Mouse (Mus musculus): ENCODE results near the gene Zhx3. TPM values are rescaled to one million over a fixed set of nuclear protein-coding genes. Genes with fewer than 3 reads are reported as not detected.

Gene Zhx3
- polyA plus RNA-seq, 1 experiment from 2014 or later = 6.8 TPM

GRCm38 (mm10) chr2:160804794-160805527, 67.8 kb downstream of the Zhx3 start:
- Histone ChIP-seq H3K4me1 (ENCODE audit: control insufficient read depth in 2 of 2, insufficient read depth in 2 of 2, low read length in 2 of 2) (peaks cover 5 to 13% of the 10 kb centered on the region in 2 experiments; a peak in 3 of 4 replicates), H3K4me2 (ENCODE audit: low read length) (no peak overlapping the region), H3K9ac (ENCODE audit: low read length) (no peak overlapping the region), H3K27me3 (ENCODE audit: control insufficient read depth, insufficient read depth, low read length) (no peaks in the 10 kb centered on the region), H3K9me3 (ENCODE audit: control insufficient read depth, low read length) (no peaks in the 10 kb centered on the region), H3K27ac (replicated peaks in 1 of 2; ENCODE audit: control insufficient read depth in 1 of 2, insufficient read depth in 1 of 2, low read depth in 2 of 2, low read length in 2 of 2) (no peak overlapping the region), H3K36me3 (ENCODE audit: control insufficient read depth, insufficient read depth, low read length) (no peaks in the 10 kb centered on the region), H3K4me3 (ENCODE audit: control insufficient read depth in 1 of 2, insufficient read depth in 1 of 2, low read depth in 1 of 2, low read length in 2 of 2) (no peak overlapping the region)
- no peak for ATAC-seq (ENCODE audit: insufficient number of reproducible peaks, insufficient read depth, low FRiP score, low read depth)
- WGBS = 73% methylated on average over 4 of the region's 4 CpGs

GRCm38 (mm10) chr2:160802326-160802725, 70.5 kb downstream of the Zhx3 start:
- no peak overlapping the region for H3K4me2 ChIP-seq (ENCODE audit: low read length)
- H3K27me3 ChIP-seq (ENCODE audit: control insufficient read depth, insufficient read depth, low read length) = no peaks in the 10 kb centered on the region
- H3K9me3 ChIP-seq (ENCODE audit: control insufficient read depth, low read length) = no peaks in the 10 kb centered on the region
- WGBS = 84% methylated on average over 3 of the region's 3 CpGs
- H3K36me3 ChIP-seq (ENCODE audit: control insufficient read depth, insufficient read depth, low read length) = no peaks in the 10 kb centered on the region
- H3K4me1 ChIP-seq (ENCODE audit: control insufficient read depth in 2 of 2, insufficient read depth in 2 of 2, low read length in 2 of 2) = peaks cover 5 to 13% of the 10 kb centered on the region in 2 experiments; a peak in 3 of 4 replicates
- no peak for ATAC-seq (ENCODE audit: insufficient number of reproducible peaks, insufficient read depth, low FRiP score, low read depth)
- no peak overlapping the region for H3K27ac ChIP-seq (replicated peaks in 1 of 2; ENCODE audit: control insufficient read depth in 1 of 2, insufficient read depth in 1 of 2, low read depth in 2 of 2, low read length in 2 of 2)
- no peak overlapping the region for H3K9ac ChIP-seq (ENCODE audit: low read length)
- no peak overlapping the region for H3K4me3 ChIP-seq (ENCODE audit: control insufficient read depth in 1 of 2, insufficient read depth in 1 of 2, low read depth in 1 of 2, low read length in 2 of 2)

- Histone ChIP-seq H3K4me1 (ENCODE audit: control insufficient read depth in 2 of 2, insufficient read depth in 2 of 2, low read length in 2 of 2) (peaks cover 0 to 3% of the 10 kb centered on the region in 2 experiments; a peak in 3 of 4 replicates), H3K4me3 (ENCODE audit: control insufficient read depth in 1 of 2, insufficient read depth in 1 of 2, low read depth in 1 of 2, low read length in 2 of 2) (no peak overlapping the region), H3K9me3 (ENCODE audit: control insufficient read depth, low read length) (no peaks in the 10 kb centered on the region), H3K4me2 (ENCODE audit: low read length) (no peak overlapping the region), H3K9ac (ENCODE audit: low read length) (no peak overlapping the region), H3K27me3 (ENCODE audit: control insufficient read depth, insufficient read depth, low read length) (no peaks in the 10 kb centered on the region), H3K27ac (replicated peaks in 1 of 2; ENCODE audit: control insufficient read depth in 1 of 2, insufficient read depth in 1 of 2, low read depth in 2 of 2, low read length in 2 of 2) (no peak overlapping the region), H3K36me3 (ENCODE audit: control insufficient read depth, insufficient read depth, low read length) (no peaks in the 10 kb centered on the region)
- ATAC-seq (ENCODE audit: insufficient number of reproducible peaks, insufficient read depth, low FRiP score, low read depth) = no peak
- WGBS = 91% methylated on average over 1 of the region's 1 CpGs
Observed at GRCm38 (mm10) chr2:160800967-160801366, 71.8 kb downstream of the Zhx3 start.

GRCm38 (mm10) chr2:160798206-160798605, 74.6 kb downstream of the Zhx3 start:
- no peaks in the 10 kb centered on the region for H3K27me3 ChIP-seq (ENCODE audit: control insufficient read depth, insufficient read depth, low read length)
- H3K27ac ChIP-seq (replicated peaks in 1 of 2; ENCODE audit: control insufficient read depth in 1 of 2, insufficient read depth in 1 of 2, low read depth in 2 of 2, low read length in 2 of 2) = no peak overlapping the region

GRCm38 (mm10) chr2:160796973-160797372, 75.8 kb downstream of the Zhx3 start:
- no peak overlapping the region for H3K9ac ChIP-seq (ENCODE audit: low read length)
- ATAC-seq (ENCODE audit: insufficient number of reproducible peaks, insufficient read depth, low FRiP score, low read depth) = no peak
- no peaks in the 10 kb centered on the region for H3K4me1 ChIP-seq (ENCODE audit: control insufficient read depth in 2 of 2, insufficient read depth in 2 of 2, low read length in 2 of 2)
- no peaks in the 10 kb centered on the region for H3K9me3 ChIP-seq (ENCODE audit: control insufficient read depth, low read length)
- WGBS = 65% methylated on average over 2 of the region's 2 CpGs
- H3K36me3 ChIP-seq (ENCODE audit: control insufficient read depth, insufficient read depth, low read length) = no peaks in the 10 kb centered on the region
- no peak overlapping the region for H3K27ac ChIP-seq (replicated peaks in 1 of 2; ENCODE audit: control insufficient read depth in 1 of 2, insufficient read depth in 1 of 2, low read depth in 2 of 2, low read length in 2 of 2)
- no peak overlapping the region for H3K4me3 ChIP-seq (ENCODE audit: control insufficient read depth in 1 of 2, insufficient read depth in 1 of 2, low read depth in 1 of 2, low read length in 2 of 2)
- H3K4me2 ChIP-seq (ENCODE audit: low read length) = no peak overlapping the region
- H3K27me3 ChIP-seq (ENCODE audit: control insufficient read depth, insufficient read depth, low read length) = no peaks in the 10 kb centered on the region

More at GRCm38 (mm10) chr2:160798206-160798605, 74.6 kb downstream of the Zhx3 start:
- H3K4me1 ChIP-seq (ENCODE audit: control insufficient read depth in 2 of 2, insufficient read depth in 2 of 2, low read length in 2 of 2) = no peaks in the 10 kb centered on the region
- no peak for ATAC-seq (ENCODE audit: insufficient number of reproducible peaks, insufficient read depth, low FRiP score, low read depth)
- 97% methylated on average over 1 of the region's 1 CpGs for WGBS
- H3K9me3 ChIP-seq (ENCODE audit: control insufficient read depth, low read length) = no peaks in the 10 kb centered on the region
- no peaks in the 10 kb centered on the region for H3K36me3 ChIP-seq (ENCODE audit: control insufficient read depth, insufficient read depth, low read length)
- no peak overlapping the region for H3K4me3 ChIP-seq (ENCODE audit: control insufficient read depth in 1 of 2, insufficient read depth in 1 of 2, low read depth in 1 of 2, low read length in 2 of 2)
- no peak overlapping the region for H3K9ac ChIP-seq (ENCODE audit: low read length)
- H3K4me2 ChIP-seq (ENCODE audit: low read length) = no peak overlapping the region

- WGBS = 71% methylated on average over 2 of the region's 2 CpGs
- ATAC-seq (ENCODE audit: insufficient number of reproducible peaks, insufficient read depth, low FRiP score, low read depth) = no peak
- H3K9ac ChIP-seq (ENCODE audit: low read length) = no peak overlapping the region
- no peak overlapping the region for H3K27ac ChIP-seq (replicated peaks in 1 of 2; ENCODE audit: control insufficient read depth in 1 of 2, insufficient read depth in 1 of 2, low read depth in 2 of 2, low read length in 2 of 2)
- no peak overlapping the region for H3K4me3 ChIP-seq (ENCODE audit: control insufficient read depth in 1 of 2, insufficient read depth in 1 of 2, low read depth in 1 of 2, low read length in 2 of 2)
- H3K4me2 ChIP-seq (ENCODE audit: low read length) = no peak overlapping the region
- H3K4me1 ChIP-seq (ENCODE audit: control insufficient read depth in 2 of 2, insufficient read depth in 2 of 2, low read length in 2 of 2) = no peaks in the 10 kb centered on the region; a peak in 1 of 4 replicates
- no peaks in the 10 kb centered on the region for H3K9me3 ChIP-seq (ENCODE audit: control insufficient read depth, low read length)
- no peaks in the 10 kb centered on the region for H3K27me3 ChIP-seq (ENCODE audit: control insufficient read depth, insufficient read depth, low read length)
- no peaks in the 10 kb centered on the region for H3K36me3 ChIP-seq (ENCODE audit: control insufficient read depth, insufficient read depth, low read length)
Observed at GRCm38 (mm10) chr2:160793117-160793516, 79.7 kb downstream of the Zhx3 start.

- Histone ChIP-seq H3K36me3 (ENCODE audit: control insufficient read depth, insufficient read depth, low read length) (no peaks in the 10 kb centered on the region), H3K9me3 (ENCODE audit: control insufficient read depth, low read length) (no peaks in the 10 kb centered on the region), H3K27ac (replicated peaks in 1 of 2; ENCODE audit: control insufficient read depth in 1 of 2, insufficient read depth in 1 of 2, low read depth in 2 of 2, low read length in 2 of 2) (no peak overlapping the region), H3K4me2 (ENCODE audit: low read length) (no peak overlapping the region), H3K27me3 (ENCODE audit: control insufficient read depth, insufficient read depth, low read length) (no peaks in the 10 kb centered on the region), H3K9ac (ENCODE audit: low read length) (no peak overlapping the region), H3K4me3 (ENCODE audit: control insufficient read depth in 1 of 2, insufficient read depth in 1 of 2, low read depth in 1 of 2, low read length in 2 of 2) (no peak overlapping the region), H3K4me1 (ENCODE audit: control insufficient read depth in 2 of 2, insufficient read depth in 2 of 2, low read length in 2 of 2) (peaks cover 0 to 6% of the 10 kb centered on the region in 2 experiments; a peak in 2 of 4 replicates)
- no peak for ATAC-seq (ENCODE audit: insufficient number of reproducible peaks, insufficient read depth, low FRiP score, low read depth)
Observed at GRCm38 (mm10) chr2:160789741-160790140, 83.1 kb downstream of the Zhx3 start.

- Histone ChIP-seq H3K4me1 (ENCODE audit: control insufficient read depth in 2 of 2, insufficient read depth in 2 of 2, low read length in 2 of 2) (peaks cover 0 to 9% of the 10 kb centered on the region in 2 experiments; a peak in 2 of 4 replicates), H3K36me3 (ENCODE audit: control insufficient read depth, insufficient read depth, low read length) (no peaks in the 10 kb centered on the region), H3K9me3 (ENCODE audit: control insufficient read depth, low read length) (no peaks in the 10 kb centered on the region), H3K9ac (ENCODE audit: low read length) (no peak overlapping the region), H3K4me2 (ENCODE audit: low read length) (no peak overlapping the region), H3K27ac (replicated peaks in 1 of 2; ENCODE audit: control insufficient read depth in 1 of 2, insufficient read depth in 1 of 2, low read depth in 2 of 2, low read length in 2 of 2) (no peak overlapping the region), H3K4me3 (ENCODE audit: control insufficient read depth in 1 of 2, insufficient read depth in 1 of 2, low read depth in 1 of 2, low read length in 2 of 2) (no peak overlapping the region), H3K27me3 (ENCODE audit: control insufficient read depth, insufficient read depth, low read length) (no peaks in the 10 kb centered on the region)
- ATAC-seq (ENCODE audit: insufficient number of reproducible peaks, insufficient read depth, low FRiP score, low read depth) = no peak
- 59% methylated on average over 1 of the region's 1 CpGs for WGBS
Observed at GRCm38 (mm10) chr2:160789046-160789445, 83.8 kb downstream of the Zhx3 start.
